Mouse (Mus musculus) ES-Bruce4 (cell line): ENCODE data around the gene Gpr141. TPM values are rescaled to one million over a fixed set of nuclear protein-coding genes. Genes with fewer than 3 reads are reported as not detected.

Source experiments
- H3K27ac ChIP-seq: 2 replicates; pipeline ENCODE4 v1.5.1; 2012; ENCODE audit warnings: low read length, inconsistent platforms; ENCODE audit not compliant: insufficient read depth
- H3K27me3 ChIP-seq: 2 replicates; pipeline ENCODE4 v1.6.1; 2012; ENCODE audit warnings: mild to moderate bottlenecking, low read length, inconsistent platforms; ENCODE audit not compliant: control insufficient read depth, poor library complexity, insufficient read depth, severe bottlenecking
- H3K36me3 ChIP-seq: 2 replicates; pipeline ENCODE4 v1.6.1; 2012; ENCODE audit warnings: inconsistent platforms, mild to moderate bottlenecking, low read length, moderate library complexity; ENCODE audit not compliant: control insufficient read depth, poor library complexity, insufficient read depth, severe bottlenecking
- H3K4me1 ChIP-seq: one replicate; pipeline ENCODE4 v1.8.1; 2011; ENCODE audit warnings: low read length; ENCODE audit not compliant: control insufficient read depth, insufficient read depth
- H3K4me3 ChIP-seq: 2 replicates; pipeline ENCODE4 v1.5.1; 2011; ENCODE audit warnings: low read depth, mild to moderate bottlenecking, low read length
- H3K9ac ChIP-seq: 2 replicates; pipeline ENCODE4 v1.6.1; 2012; ENCODE audit warnings: low read depth, mild to moderate bottlenecking, inconsistent platforms; ENCODE audit not compliant: poor library complexity, severe bottlenecking
- H3K9me3 ChIP-seq: replicated peaks from 2 replicates; pipeline ENCODE4 v1.6.1; 2012; ENCODE audit warnings: mild to moderate bottlenecking, low read length, inconsistent platforms; ENCODE audit not compliant: control insufficient read depth, poor library complexity, insufficient read depth, severe bottlenecking
- CTCF ChIP-seq: IDR thresholded peaks from one replicate; pipeline ENCODE4 v1.8.1; 2011; ENCODE audit warnings: low read depth, low read length
- EP300 ChIP-seq: IDR thresholded peaks from 2 replicates; pipeline ENCODE4 v1.6.1; 2011; ENCODE audit warnings: low read depth, low read length; ENCODE audit not compliant: insufficient read depth
- POLR2A ChIP-seq: IDR thresholded peaks from one replicate; pipeline ENCODE4 v1.8.1; 2011; ENCODE audit warnings: low read length; ENCODE audit not compliant: insufficient read depth
- polyA plus RNA-seq: library from polyadenylated mRNA; stranded (reverse); fragments of >200 nt; gene quantifications from 2 replicates; pipeline ENCODE4 v1.2.4, GENCODE M21; 2011; ENCODE audit warnings: low read depth; ENCODE audit not compliant: missing spikeins, insufficient read depth, insufficient read length

Gene Gpr141
- not detected in 2 replicates for polyA plus RNA-seq

- H3K27ac ChIP-seq: no peak within 1 kb of the TSS
- no peaks in the 10 kb centered on the region for H3K4me1 ChIP-seq
- H3K27me3 ChIP-seq: no peaks in the 10 kb centered on the region
- H3K9ac ChIP-seq: no peak within 1 kb of the TSS
- H3K9me3 ChIP-seq: no peaks in the 10 kb centered on the region
- no peaks in the 10 kb centered on the region for H3K36me3 ChIP-seq
- TF ChIP-seq POLR2A (no peak), CTCF (no peak), EP300 (no peak)
- H3K4me3 ChIP-seq: no peak within 1 kb of the TSS
These were observed at the start of gene Gpr141 for GRCm38 (mm10) chr13:19824071-19824470. TSS of gene Gpr141 (minus strand) at chr13:19824257.

DNA sequence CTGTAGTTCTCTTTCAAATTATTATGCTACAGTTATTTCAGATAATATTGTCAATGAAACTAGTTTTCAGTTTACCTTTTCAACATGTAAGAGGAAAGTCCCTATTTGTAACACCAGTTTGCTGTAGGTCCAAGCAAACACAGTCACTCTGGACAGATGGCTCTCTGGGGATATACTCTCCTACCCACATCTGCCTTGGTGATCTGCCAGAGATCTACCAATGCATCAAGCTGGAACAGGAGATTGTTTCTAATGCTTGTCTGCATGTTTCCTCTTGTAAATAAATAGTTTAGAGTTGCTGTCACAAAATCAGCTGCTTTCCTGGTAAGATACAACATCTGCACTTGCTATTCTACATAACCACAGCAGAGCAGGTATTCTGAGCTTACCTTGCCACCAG is 40.2 kb upstream of the Gpr141 start:
- Histone ChIP-seq H3K4me3 (no peak overlapping the region), H3K9ac (no peak overlapping the region), H3K36me3 (no peaks in the 10 kb centered on the region), H3K27ac (no peak overlapping the region), H3K4me1 (no peaks in the 10 kb centered on the region), H3K27me3 (no peaks in the 10 kb centered on the region), H3K9me3 (no peaks in the 10 kb centered on the region)
- no peak for TF ChIP-seq CTCF
- TF ChIP-seq EP300: no peak
- TF ChIP-seq POLR2A: no peak

GRCm38 (mm10) chr13:19854629-19855333 is 30.7 kb upstream of the Gpr141 start:
- TF ChIP-seq CTCF: no peak
- H3K9me3 ChIP-seq: no peaks in the 10 kb centered on the region
- H3K4me3 ChIP-seq: no peak overlapping the region
- no peak overlapping the region for H3K27ac ChIP-seq
- H3K4me1 ChIP-seq: no peaks in the 10 kb centered on the region
- H3K27me3 ChIP-seq: no peaks in the 10 kb centered on the region
- no peaks in the 10 kb centered on the region for H3K36me3 ChIP-seq
- no peak overlapping the region for H3K9ac ChIP-seq

GRCm38 (mm10) chr13:19854049-19854448 is 30.0 kb upstream of the Gpr141 start:
- Histone ChIP-seq H3K36me3 (no peaks in the 10 kb centered on the region), H3K27ac (no peak overlapping the region), H3K9ac (no peak overlapping the region), H3K27me3 (no peaks in the 10 kb centered on the region), H3K4me1 (no peaks in the 10 kb centered on the region), H3K9me3 (no peaks in the 10 kb centered on the region), H3K4me3 (no peak overlapping the region)
- TF ChIP-seq CTCF (no peak), EP300 (no peak), POLR2A (no peak)

GRCm38 (mm10) chr13:19843448-19843847 is 19.4 kb upstream of the Gpr141 start:
- no peak overlapping the region for H3K9ac ChIP-seq
- no peaks in the 10 kb centered on the region for H3K9me3 ChIP-seq
- H3K27me3 ChIP-seq: no peaks in the 10 kb centered on the region
- H3K4me1 ChIP-seq: no peaks in the 10 kb centered on the region
- no peak overlapping the region for H3K27ac ChIP-seq
- TF ChIP-seq EP300: no peak
- TF ChIP-seq CTCF: no peak
- TF ChIP-seq POLR2A: no peak
- no peaks in the 10 kb centered on the region for H3K36me3 ChIP-seq
- H3K4me3 ChIP-seq: no peak overlapping the region

GRCm38 (mm10) chr13:19842707-19843106 is 18.6 kb upstream of the Gpr141 start:
- no peaks in the 10 kb centered on the region for H3K9me3 ChIP-seq
- no peak overlapping the region for H3K4me3 ChIP-seq
- H3K27ac ChIP-seq: no peak overlapping the region
- H3K27me3 ChIP-seq: no peaks in the 10 kb centered on the region
- no peaks in the 10 kb centered on the region for H3K4me1 ChIP-seq
- H3K36me3 ChIP-seq: no peaks in the 10 kb centered on the region
- H3K9ac ChIP-seq: no peak overlapping the region
- TF ChIP-seq POLR2A (no peak), CTCF (no peak), EP300 (no peak)
